Mouse (Mus musculus) lung, embryonic 14.5 days (tissue): ENCODE data around the gene Il31ra. TPM values are rescaled to one million over a fixed set of nuclear protein-coding genes. Genes with fewer than 3 reads are reported as not detected.
"Not testable (repeated sequence)": the region's sequence is repeated elsewhere in the genome, so short reads cannot be mapped to it uniquely, and the experiment has no call there.

Source experiments
- ATAC-seq: fragments of 200-750 bp; cut with Nextera tagmentation; 2 replicates; pipeline ENCODE4 v1.8.0; 2017; ENCODE audit warnings: mild to moderate bottlenecking, moderate TSS enrichment, moderate library complexity; ENCODE audit not compliant: insufficient read depth
- DNase-seq: peaks from one replicate; pipeline ENCODE4 v3.0.0-alpha.2; 2015
- H3K27ac ChIP-seq: fragments of 300-500 bp; sonication (generic); 2 replicates; pipeline ENCODE4 v1.5.1; 2014; ENCODE audit warnings: low read depth, mild to moderate bottlenecking, moderate library complexity
- H3K27me3 ChIP-seq: fragments of 300-500 bp; sonication (generic); 2 replicates; pipeline ENCODE4 v1.6.1; 2014; ENCODE audit warnings: low read length, control low read depth; ENCODE audit not compliant: insufficient read depth
- H3K36me3 ChIP-seq: fragments of 300-500 bp; sonication (generic); 2 replicates; pipeline ENCODE4 v1.6.1; 2014; ENCODE audit warnings: control low read depth; ENCODE audit not compliant: insufficient read depth
- H3K4me1 ChIP-seq: fragments of 300-500 bp; sonication (generic); 2 replicates; pipeline ENCODE4 v1.6.1; 2014; ENCODE audit warnings: antibody characterized with exemption, control low read depth; ENCODE audit not compliant: insufficient read depth
- H3K4me2 ChIP-seq: fragments of 300-500 bp; sonication (generic); 2 replicates; pipeline ENCODE4 v1.6.1; 2014; ENCODE audit warnings: mild to moderate bottlenecking
- H3K4me3 ChIP-seq: fragments of 300-500 bp; sonication (generic); 2 replicates; pipeline ENCODE4 v1.5.1; 2014; ENCODE audit warnings: low read depth, low read length
- H3K9ac ChIP-seq: fragments of 300-500 bp; sonication (generic); 2 replicates; pipeline ENCODE4 v1.6.1; 2014
- H3K9me3 ChIP-seq: fragments of 300-500 bp; sonication (generic); 2 replicates; pipeline ENCODE4 v1.6.1; 2016; ENCODE audit warnings: low read depth, low read length, control low read depth
- CTCF ChIP-seq: IDR thresholded peaks from 2 replicates; pipeline ENCODE4 v1.5.1; 2016; ENCODE audit warnings: antibody characterized with exemption, low read depth
- WGBS: fragments of 180-500 bp; shearing (Covaris S2); extraction: QIAGEN DNeasy Blood & Tissue Kit; methylation state at CpG from one replicate; pipeline ENCODE4 v1.1.7; 2014; 5-methylcytosine and 5-hydroxymethylcytosine counted together
- polyA plus RNA-seq: library from polyadenylated mRNA; unstranded; fragments of >200 nt; fragmentation: Nextera tagmentation; extraction: Ambion mirVana; gene quantifications from 2 replicates; pipeline ENCODE4 v1.2.1, GENCODE M21; 2014

Gene Il31ra
- polyA plus RNA-seq, 1 experiment from 2014 or later, result not detected

DNA sequence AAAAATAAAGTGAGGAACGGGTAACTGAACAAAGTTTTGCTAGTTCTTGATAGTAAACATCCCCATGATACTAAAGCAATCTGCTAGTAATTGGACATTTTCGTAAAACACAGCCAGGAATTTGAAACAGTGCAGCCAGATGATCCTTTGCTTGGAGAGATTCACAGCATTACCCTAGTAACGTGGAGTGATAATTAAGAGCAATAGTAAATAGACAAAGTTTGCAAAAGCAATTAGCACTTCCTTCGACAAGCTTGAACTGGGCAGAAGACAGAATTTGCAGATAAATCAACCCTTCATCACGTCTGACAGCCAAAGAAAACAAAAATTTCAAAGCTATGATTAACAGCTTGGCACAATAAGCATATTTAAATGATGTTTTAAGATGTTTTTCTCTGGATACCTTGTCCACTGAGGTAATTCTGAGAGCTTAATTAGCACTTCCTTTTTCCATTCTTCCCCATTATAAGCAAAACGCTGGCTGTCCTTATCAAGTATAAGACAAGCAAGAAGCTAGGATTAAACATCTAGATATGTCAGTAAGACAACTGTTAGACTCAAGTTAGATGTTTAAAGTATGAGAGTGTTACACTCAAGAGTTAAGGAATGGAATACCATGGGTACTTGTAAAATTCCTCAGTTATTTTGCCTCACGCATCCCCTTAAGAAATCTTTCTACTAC, 9.5 kb downstream of the Il31ra start:
- ATAC-seq, result no peak
- no peak for TF ChIP-seq CTCF

DNA sequence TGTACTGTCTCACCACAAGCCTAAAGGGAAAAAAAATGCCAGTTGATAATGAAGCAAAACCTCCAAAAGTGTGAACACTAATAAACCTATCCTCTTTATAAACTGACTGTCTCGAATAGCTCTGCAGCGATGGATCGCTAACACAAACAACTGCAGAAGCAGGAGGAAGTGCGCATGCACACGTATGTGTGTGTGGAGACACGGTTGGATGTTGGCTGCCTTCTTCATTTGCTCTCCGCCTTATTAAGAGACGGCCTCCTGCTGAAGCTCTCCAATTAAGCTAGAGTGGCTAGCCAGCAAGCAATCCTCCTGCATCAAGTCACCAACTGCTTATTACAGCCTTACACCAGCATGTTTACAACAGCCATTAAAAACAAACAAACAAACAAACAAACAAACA, 11.9 kb downstream of the Il31ra start:
- Histone ChIP-seq H3K4me3 (no peak overlapping the region), H3K4me2 (no peak overlapping the region), H3K36me3 (no peaks in the 10 kb centered on the region), H3K9me3 (no peaks in the 10 kb centered on the region), H3K27ac (no peak overlapping the region), H3K4me1 (no peaks in the 10 kb centered on the region), H3K9ac (no peak overlapping the region), H3K27me3 (no peaks in the 10 kb centered on the region)
- WGBS, result 80% methylated on average over 8 of the region's 8 CpGs
- ATAC-seq, result no peak
- TF ChIP-seq CTCF, result no peak
- no peak for DNase-seq

More for the DNA sequence above, 9.5 kb downstream of the Il31ra start:
- no peak for DNase-seq
- no peaks in the 10 kb centered on the region for H3K36me3 ChIP-seq
- WGBS, result 36% methylated on average over 7 of the region's 7 CpGs
- no peak overlapping the region for H3K27ac ChIP-seq
- H3K9ac ChIP-seq, result no peak overlapping the region
- no peaks in the 10 kb centered on the region for H3K27me3 ChIP-seq
- H3K9me3 ChIP-seq, result no peaks in the 10 kb centered on the region
- no peak overlapping the region for H3K4me3 ChIP-seq
- H3K4me1 ChIP-seq, result no peaks in the 10 kb centered on the region
- no peak overlapping the region for H3K4me2 ChIP-seq

DNA sequence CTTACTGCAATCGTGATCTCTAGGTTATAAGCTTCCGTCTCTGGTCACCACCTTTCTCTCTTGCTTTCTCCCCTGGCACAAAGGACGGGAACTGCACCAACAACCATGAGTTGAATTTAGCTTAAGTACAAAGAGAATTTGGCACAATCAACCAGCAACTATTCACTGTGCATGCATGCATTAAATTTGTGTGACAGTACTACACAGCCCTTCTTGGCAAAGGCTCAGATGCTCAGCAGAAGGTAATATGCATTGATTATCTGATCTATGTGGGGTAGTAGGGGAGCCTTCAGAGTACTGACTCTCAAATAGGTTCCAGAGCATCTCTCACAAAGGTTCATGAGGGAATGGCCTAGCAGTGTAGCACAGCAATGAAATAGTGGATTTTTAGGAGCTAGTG, 12.4 kb downstream of the Il31ra start:
- no peak for DNase-seq
- Histone ChIP-seq H3K9ac (no peak overlapping the region), H3K36me3 (no peaks in the 10 kb centered on the region), H3K4me2 (no peak overlapping the region), H3K4me1 (no peaks in the 10 kb centered on the region), H3K9me3 (no peaks in the 10 kb centered on the region), H3K4me3 (no peak overlapping the region), H3K27me3 (no peaks in the 10 kb centered on the region), H3K27ac (no peak overlapping the region)
- no peak for TF ChIP-seq CTCF
- 90% methylated on average over 3 of the region's 3 CpGs for WGBS
- no peak for ATAC-seq

DNA sequence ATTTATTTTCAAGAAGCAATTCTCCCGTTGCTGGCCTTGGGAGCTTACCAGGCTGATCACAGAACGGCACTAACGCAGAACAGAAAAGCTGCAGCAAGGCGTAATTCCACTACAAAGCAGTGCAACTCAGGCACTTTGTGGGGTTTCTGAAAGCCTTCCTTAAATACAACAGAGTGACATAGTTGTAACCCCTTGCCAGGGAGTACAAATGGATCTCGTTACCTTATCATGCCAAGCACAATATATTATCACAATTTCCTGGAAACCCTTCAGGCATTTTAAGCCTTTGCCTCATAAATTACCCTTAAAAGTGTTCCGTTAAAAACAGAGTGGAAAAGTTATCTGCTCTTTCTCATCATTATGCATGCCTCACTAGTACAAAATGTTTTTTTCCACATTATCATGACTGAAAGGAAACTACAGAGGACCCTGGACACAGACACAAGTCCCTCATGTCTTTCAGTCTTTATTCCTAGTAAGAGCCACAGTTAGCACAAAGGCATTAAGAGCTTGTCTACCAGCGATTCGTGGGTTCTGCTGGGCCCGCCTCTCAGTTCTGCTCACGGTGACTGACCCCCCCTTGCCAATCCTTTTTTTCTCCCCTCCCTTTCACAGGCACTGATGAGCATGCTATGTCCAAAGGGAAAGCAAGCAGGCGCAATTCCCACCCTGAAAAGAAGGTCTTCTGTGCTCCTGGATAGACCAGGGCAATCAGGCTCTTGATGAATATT, 13.4 kb downstream of the Il31ra start:
- no peak for TF ChIP-seq CTCF
- no peak for DNase-seq
- H3K36me3 ChIP-seq, result no peaks in the 10 kb centered on the region
- no peak overlapping the region for H3K27ac ChIP-seq
- 46% methylated on average over 11 of the region's 11 CpGs for WGBS
- no peaks in the 10 kb centered on the region for H3K4me1 ChIP-seq
- no peak for ATAC-seq
- H3K27me3 ChIP-seq, result no peaks in the 10 kb centered on the region
- H3K4me2 ChIP-seq, result no peak overlapping the region
- H3K4me3 ChIP-seq, result no peak overlapping the region
- H3K9me3 ChIP-seq, result no peaks in the 10 kb centered on the region
- no peak overlapping the region for H3K9ac ChIP-seq

DNA sequence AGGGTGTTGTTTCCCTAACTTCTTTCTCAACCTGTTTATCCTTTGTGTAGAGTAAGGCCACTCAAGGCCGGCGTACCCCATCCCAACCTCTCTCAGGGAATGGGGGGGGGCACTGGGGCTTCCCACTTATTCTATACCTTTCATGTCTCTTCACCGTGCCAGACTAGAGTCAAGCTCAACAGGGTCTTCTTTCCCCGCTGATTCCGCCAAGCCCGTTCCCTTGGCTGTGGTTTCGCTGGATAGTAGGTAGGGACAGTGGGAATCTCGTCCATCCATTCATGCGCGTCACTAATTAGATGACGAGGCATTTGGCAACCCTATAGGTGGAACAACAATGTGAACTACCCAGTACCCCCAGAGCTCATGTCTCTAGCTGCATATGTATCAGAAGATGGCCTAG, 16.1 kb downstream of the Il31ra start:
- 69% methylated on average over 11 of the region's 11 CpGs for WGBS
- not testable (repeated sequence) for H3K9ac ChIP-seq, DNase-seq, H3K27me3 ChIP-seq, H3K27ac ChIP-seq, H3K4me1 ChIP-seq, H3K4me3 ChIP-seq, H3K36me3 ChIP-seq, H3K9me3 ChIP-seq, H3K4me2 ChIP-seq, ATAC-seq

DNA sequence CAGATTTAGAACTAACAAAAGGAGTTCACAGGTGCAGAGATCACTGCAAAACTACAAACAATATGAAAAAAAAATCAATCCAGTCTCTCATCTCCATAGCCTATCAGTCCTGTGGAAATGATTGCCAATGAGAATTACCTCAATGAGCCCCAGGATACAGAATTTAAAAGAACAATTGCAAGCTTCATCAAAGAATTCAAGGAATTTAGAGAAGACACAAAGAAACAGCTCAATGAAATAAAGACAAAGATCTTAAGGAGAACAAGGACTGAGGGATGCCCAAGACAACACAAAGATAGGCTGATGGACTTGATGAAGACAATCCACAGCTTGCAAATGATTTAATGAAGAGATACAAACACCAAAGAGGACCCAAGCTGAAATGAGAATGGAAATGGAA, 20.4 kb downstream of the Il31ra start:
- TF ChIP-seq CTCF, result no peak
- no peak overlapping the region for H3K27ac ChIP-seq
- H3K4me3 ChIP-seq, result no peak overlapping the region
- ATAC-seq (no peak), DNase-seq (no peak)
- no peaks in the 10 kb centered on the region for H3K4me1 ChIP-seq
- no peaks in the 10 kb centered on the region for H3K9me3 ChIP-seq
- H3K36me3 ChIP-seq, result no peaks in the 10 kb centered on the region
- H3K27me3 ChIP-seq, result no peaks in the 10 kb centered on the region
- no peak overlapping the region for H3K4me2 ChIP-seq
- no peak overlapping the region for H3K9ac ChIP-seq

DNA sequence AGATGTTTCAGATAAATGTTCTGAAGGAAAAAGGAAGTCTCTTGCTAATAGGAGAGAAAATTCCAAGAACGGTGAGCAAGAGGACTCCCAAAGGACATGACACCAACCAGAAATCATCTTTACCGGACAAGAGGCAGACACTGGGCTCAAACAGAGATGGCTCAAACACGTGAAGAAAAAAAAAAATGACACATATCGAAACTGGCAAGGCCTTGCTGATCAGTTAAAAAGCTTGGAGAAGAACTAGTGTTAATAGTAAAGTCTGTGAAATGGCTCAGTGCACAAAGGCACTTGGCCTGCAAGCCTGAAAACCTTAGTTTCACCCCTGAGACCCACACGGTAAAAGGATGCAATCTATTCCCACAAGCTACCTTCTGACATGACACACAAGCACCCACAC, 23.4 kb downstream of the Il31ra start:
- TF ChIP-seq CTCF, result no peak
- 64% methylated on average over 5 of the region's 5 CpGs for WGBS
- Histone ChIP-seq H3K27me3 (no peaks in the 10 kb centered on the region), H3K27ac (no peak overlapping the region), H3K4me2 (no peak overlapping the region), H3K9ac (no peak overlapping the region), H3K4me1 (no peaks in the 10 kb centered on the region), H3K36me3 (no peaks in the 10 kb centered on the region), H3K4me3 (no peak overlapping the region), H3K9me3 (no peaks in the 10 kb centered on the region)
- no peak for DNase-seq
- ATAC-seq, result no peak
